Mouse (Mus musculus) lung, embryonic 16.5 days (tissue): ENCODE results near the gene Mrm1. TPM values are rescaled to one million over a fixed set of nuclear protein-coding genes. Genes with fewer than 3 reads are reported as not detected.

Experiments used
- polyA plus RNA-seq: library from polyadenylated mRNA; unstranded; fragments of >200 nt; fragmentation: Nextera tagmentation; extraction: Ambion mirVana; gene quantifications from 2 replicates; pipeline ENCODE4 v1.2.1, GENCODE M21; 2015

Mrm1 gene
- polyA plus RNA-seq, 1 experiment from 2014 or later = 11.4 TPM

Other genes with a start within 250 kb of the Mrm1 start
- 12.9 and 14.1 TPM in 2 replicates for gene Dhrs11, start 9.5 kb upstream of the Mrm1 start, polyA plus RNA-seq
- 55.3 and 60.6 TPM in 2 replicates for gene Ggnbp2, start 51.3 kb upstream of the Mrm1 start, polyA plus RNA-seq
- gene Myo19, start 60.6 kb upstream of the Mrm1 start, polyA plus RNA-seq = 7.4 and 8.4 TPM in 2 replicates
- 2.3 and 2.8 TPM in 2 replicates for gene Pigw, start 60.8 kb upstream of the Mrm1 start, polyA plus RNA-seq
- 53.3 and 55.6 TPM in 2 replicates for gene Znhit3, start 96.9 kb upstream of the Mrm1 start, polyA plus RNA-seq
- gene Car4, start 138.3 kb upstream of the Mrm1 start, polyA plus RNA-seq = 0.70 and 0.98 TPM in 2 replicates